Mouse (Mus musculus) forebrain, embryonic 11.5 days (tissue): Measurements from ENCODE around the gene Drd3. TPM values are rescaled to one million over a fixed set of nuclear protein-coding genes. Genes with fewer than 3 reads are reported as not detected.

Source experiments
- ATAC-seq: fragments of 200-750 bp; cut with Nextera tagmentation; replicated peaks from 2 replicates; pipeline ENCODE4 v1.8.0; 2017; ENCODE audit warnings: moderate TSS enrichment; ENCODE audit not compliant: low FRiP score
- DNase-seq: peaks from one replicate; pipeline ENCODE4 v3.0.0-alpha.2; 2017; ENCODE audit warnings: low spot score
- H3K27ac ChIP-seq: fragments of 300-500 bp; sonication (generic); 2 replicates; pipeline ENCODE4 v1.5.1; 2014; ENCODE audit warnings: low read depth, low read length
- H3K27me3 ChIP-seq: fragments of 300-500 bp; sonication (generic); 2 replicates; pipeline ENCODE4 v1.6.1; 2014; ENCODE audit warnings: mild to moderate bottlenecking, low read length, mixed read lengths; ENCODE audit not compliant: control insufficient read depth, insufficient read depth
- H3K36me3 ChIP-seq: fragments of 300-500 bp; sonication (generic); 2 replicates; pipeline ENCODE4 v1.6.1; 2014; ENCODE audit warnings: mild to moderate bottlenecking, low read length, moderate library complexity, mixed read lengths; ENCODE audit not compliant: control insufficient read depth, insufficient read depth
- H3K4me1 ChIP-seq: fragments of 300-500 bp; sonication (generic); replicated peaks from 2 replicates; pipeline ENCODE4 v1.6.1; 2014; ENCODE audit warnings: low read length, mixed read lengths; ENCODE audit not compliant: control insufficient read depth, insufficient read depth
- H3K4me2 ChIP-seq: fragments of 300-500 bp; sonication (generic); 2 replicates; pipeline ENCODE4 v1.6.1; 2014; ENCODE audit warnings: low read depth, mild to moderate bottlenecking, low read length, moderate library complexity, mixed read lengths; ENCODE audit not compliant: severe bottlenecking
- H3K4me3 ChIP-seq: fragments of 300-500 bp; sonication (generic); 2 replicates; pipeline ENCODE4 v1.5.1; 2014; ENCODE audit warnings: low read depth, low read length
- H3K9ac ChIP-seq: fragments of 300-500 bp; sonication (generic); 2 replicates; pipeline ENCODE4 v1.6.1; 2014; ENCODE audit warnings: low read length
- H3K9me3 ChIP-seq: fragments of 300-500 bp; sonication (generic); 2 replicates; pipeline ENCODE4 v1.6.1; 2016; ENCODE audit warnings: low read length, mixed read lengths; ENCODE audit not compliant: control insufficient read depth
- WGBS: fragments of 180-500 bp; shearing (Covaris S2); extraction: QIAGEN DNeasy Blood & Tissue Kit; methylation state at CpG from one replicate; pipeline ENCODE4 v1.1.7; 2014; 5-methylcytosine and 5-hydroxymethylcytosine counted together
- microRNA-seq: library from miRNA; unstranded; fragments of <30 nt; microRNA quantifications from one replicate; pipeline ENCODE4, GENCODE M21; 2016; ENCODE audit not compliant: insufficient number of aligned reads
- polyA plus RNA-seq: library from polyadenylated mRNA; unstranded; fragments of >200 nt; fragmentation: Nextera tagmentation; extraction: Ambion mirVana; gene quantifications from 2 replicates; pipeline ENCODE4 v1.2.1, GENCODE M21; 2014

Gene Drd3
- polyA plus RNA-seq, 1 experiment from 2014 or later: 0.11 TPM

GRCm38 (mm10) chr16:43841236-43841635, 87.4 kb downstream of the Drd3 start:
- no peaks in the 10 kb centered on the region for H3K27me3 ChIP-seq
- DNase-seq: no peak
- H3K4me1 ChIP-seq: no peaks in the 10 kb centered on the region
- no peak overlapping the region for H3K27ac ChIP-seq
- H3K9me3 ChIP-seq: no peaks in the 10 kb centered on the region
- WGBS: 78% methylated on average over 1 of the region's 1 CpGs
- no peak overlapping the region for H3K4me2 ChIP-seq
- H3K9ac ChIP-seq: no peak overlapping the region
- ATAC-seq: no peak
- no peak overlapping the region for H3K4me3 ChIP-seq
- H3K36me3 ChIP-seq: no peaks in the 10 kb centered on the region

DNA sequence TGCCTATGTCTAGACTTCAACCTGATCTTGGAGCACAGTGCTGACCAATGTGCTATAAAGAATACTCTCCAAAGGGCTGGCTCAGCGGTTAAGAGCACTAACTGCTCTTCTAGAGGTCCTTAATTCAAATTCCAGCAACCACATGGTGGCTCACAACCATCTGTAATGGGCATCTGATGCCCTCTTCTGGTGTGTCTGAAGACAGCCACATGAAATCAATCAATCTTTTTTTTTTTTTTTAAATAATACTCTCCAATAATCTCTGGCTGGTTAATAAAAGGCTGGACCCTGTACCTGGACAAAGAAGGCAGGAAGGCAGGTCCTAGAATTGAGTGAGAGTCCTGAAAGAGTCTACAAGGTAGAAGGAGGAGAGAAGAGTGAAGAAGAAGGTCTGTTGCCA, 96.0 kb downstream of the Drd3 start:
- 70% methylated on average over 1 of the region's 1 CpGs for WGBS

GRCm38 (mm10) chr16:43858941-43859476, 105.2 kb downstream of the Drd3 start:
- DNase-seq: no peak
- H3K9me3 ChIP-seq: no peaks in the 10 kb centered on the region
- H3K27me3 ChIP-seq: no peaks in the 10 kb centered on the region
- no peak overlapping the region for H3K4me3 ChIP-seq
- H3K4me1 ChIP-seq: no peaks in the 10 kb centered on the region
- ATAC-seq: no peak
- H3K36me3 ChIP-seq: no peaks in the 10 kb centered on the region; the same call in 1 of the 2 replicates
- H3K4me2 ChIP-seq: no peak overlapping the region
- WGBS: 89% methylated on average over 5 of the region's 5 CpGs
- no peak overlapping the region for H3K9ac ChIP-seq
- no peak overlapping the region for H3K27ac ChIP-seq

More for the DNA sequence above, 96.0 kb downstream of the Drd3 start:
- no peak for ATAC-seq
- Histone ChIP-seq H3K27me3 (no peaks in the 10 kb centered on the region), H3K9me3 (no peaks in the 10 kb centered on the region), H3K4me3 (no peak overlapping the region), H3K9ac (no peak overlapping the region), H3K4me1 (no peaks in the 10 kb centered on the region), H3K36me3 (no peaks in the 10 kb centered on the region), H3K4me2 (no peak overlapping the region), H3K27ac (no peak overlapping the region)
- DNase-seq: no peak

DNA sequence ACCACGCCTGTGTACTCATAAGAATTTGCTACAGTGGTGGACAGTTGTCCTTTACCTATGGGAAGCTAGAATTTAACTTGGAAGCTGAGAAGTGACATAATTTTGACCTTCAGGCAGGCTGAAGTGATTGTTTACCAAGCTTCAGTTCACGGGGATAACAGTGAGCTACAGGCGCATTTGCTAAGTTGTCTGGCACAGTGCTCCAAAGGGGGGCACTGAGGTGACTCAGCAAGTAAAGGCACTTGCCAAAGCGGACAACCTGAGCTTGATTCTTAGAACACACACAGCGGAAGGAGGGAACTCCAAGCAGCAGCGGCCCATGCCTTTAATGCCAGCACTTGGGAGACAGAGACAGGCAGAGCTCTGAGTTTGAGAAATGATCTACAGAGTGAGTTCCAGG, 106.8 kb downstream of the Drd3 start:
- Histone ChIP-seq H3K4me1 (no peaks in the 10 kb centered on the region), H3K4me2 (no peak overlapping the region), H3K9me3 (no peaks in the 10 kb centered on the region), H3K36me3 (no peaks in the 10 kb centered on the region; the same call in 1 of the 2 replicates), H3K27ac (no peak overlapping the region), H3K27me3 (no peaks in the 10 kb centered on the region), H3K9ac (no peak overlapping the region), H3K4me3 (no peak overlapping the region)
- ATAC-seq: no peak
- 86% methylated on average over 6 of the region's 6 CpGs for WGBS
- DNase-seq: no peak

DNA sequence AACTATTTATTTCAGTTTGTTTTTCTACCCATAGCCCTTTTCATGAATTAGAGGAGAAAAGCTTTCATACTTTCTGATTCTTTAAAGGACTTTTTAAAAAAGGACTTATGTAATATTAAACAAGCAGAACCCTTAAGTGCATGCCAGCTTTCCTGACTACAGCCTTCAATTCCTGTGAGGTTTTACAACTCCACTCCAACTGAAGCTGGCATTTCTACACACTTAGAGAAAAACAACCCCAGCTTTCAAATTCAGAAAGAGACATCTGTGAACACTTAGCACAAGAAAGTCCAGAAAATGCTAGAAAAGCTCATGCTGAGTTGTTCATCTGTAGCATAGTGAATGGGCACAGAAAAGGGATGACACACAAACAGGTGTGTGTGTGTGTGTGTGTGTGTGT, 116.0 kb downstream of the Drd3 start:
- no peaks in the 10 kb centered on the region for H3K4me1 ChIP-seq
- ATAC-seq (no peak), DNase-seq (no peak)
- no peaks in the 10 kb centered on the region for H3K27me3 ChIP-seq
- no peaks in the 10 kb centered on the region for H3K36me3 ChIP-seq
- H3K9ac ChIP-seq: no peak overlapping the region
- no peak overlapping the region for H3K27ac ChIP-seq
- H3K4me3 ChIP-seq: no peak overlapping the region
- H3K4me2 ChIP-seq: no peak overlapping the region
- H3K9me3 ChIP-seq: no peaks in the 10 kb centered on the region

DNA sequence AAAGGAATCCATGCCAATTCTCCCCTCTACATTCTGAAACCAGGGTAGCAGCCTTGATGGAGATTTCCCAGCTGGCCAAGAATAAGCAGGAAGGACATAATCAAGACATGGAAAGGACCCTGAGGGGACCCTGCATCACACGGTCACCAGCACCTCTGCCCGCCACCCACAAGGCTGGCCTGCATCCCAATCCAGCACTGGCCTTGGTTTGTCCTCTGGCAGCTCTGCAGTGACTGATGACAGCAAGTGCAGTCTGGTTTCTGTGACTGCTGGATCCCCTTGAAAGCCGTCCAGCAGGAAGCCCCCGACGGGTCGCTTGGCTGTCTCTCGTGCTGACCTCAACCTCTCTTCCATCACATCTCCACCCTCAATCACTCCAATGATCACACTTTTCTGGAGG, 117.6 kb downstream of the Drd3 start:
- 94% methylated on average over 7 of the region's 7 CpGs for WGBS

More for the DNA sequence above, 117.6 kb downstream of the Drd3 start:
- Histone ChIP-seq H3K4me3 (no peak overlapping the region), H3K27me3 (no peaks in the 10 kb centered on the region), H3K4me2 (no peak overlapping the region), H3K4me1 (no peaks in the 10 kb centered on the region), H3K9me3 (no peaks in the 10 kb centered on the region), H3K9ac (no peak overlapping the region), H3K36me3 (no peaks in the 10 kb centered on the region; the same call in 1 of the 2 replicates), H3K27ac (no peak overlapping the region)
- DNase-seq: no peak
- no peak for ATAC-seq

Small RNAs within 50 kb of the gene (microRNA-seq; reads per million reads assigned to microRNA genes)
- not detected for gene Gm25996

Other genes with a start within 250 kb of the Drd3 start
- gene Tigit, start 89.9 kb upstream of the Drd3 start, polyA plus RNA-seq: not detected in 2 replicates
- gene Ccdc191, start 135.8 kb downstream of the Drd3 start, polyA plus RNA-seq: 15.9 and 17.8 TPM in 2 replicates
- gene Qtrt2, start 172.8 kb downstream of the Drd3 start, polyA plus RNA-seq: 47.4 and 49.2 TPM in 2 replicates
- 0.49 and 0.86 TPM in 2 replicates for gene Zdhhc23, start 225.8 kb downstream of the Drd3 start, polyA plus RNA-seq